Mouse (Mus musculus) kidney, adult 10 weeks (tissue): ENCODE data around the gene Rdh8. TPM values are rescaled to one million over a fixed set of nuclear protein-coding genes. Genes with fewer than 3 reads are reported as not detected.

Experiments
- polyA plus RNA-seq: library from polyadenylated mRNA; stranded (reverse); fragments of 350-450 nt; fragmentation: Illumina TruSeq; extraction: RNeasy Lipid Tissue Mini Kit (QIAGEN cat#74804); gene quantifications from one replicate; pipeline ENCODE4 v1.2.3, GENCODE M21; 2014; ENCODE audit warnings: low read depth, low replicate concordance

Rdh8 gene
- polyA plus RNA-seq, result not detected

GRCm38 (mm10) chr9:20818236-20818635, at the start of gene Rdh8:
TSS of gene Rdh8 (plus strand) at chr9:20818503.

GRCm38 (mm10) chr9:20814521-20815272, 3.6 kb upstream of the Rdh8 start, which contains the start of gene Col5a3:
TSS of gene Col5a3 (minus strand) at chr9:20815067.

DNA sequence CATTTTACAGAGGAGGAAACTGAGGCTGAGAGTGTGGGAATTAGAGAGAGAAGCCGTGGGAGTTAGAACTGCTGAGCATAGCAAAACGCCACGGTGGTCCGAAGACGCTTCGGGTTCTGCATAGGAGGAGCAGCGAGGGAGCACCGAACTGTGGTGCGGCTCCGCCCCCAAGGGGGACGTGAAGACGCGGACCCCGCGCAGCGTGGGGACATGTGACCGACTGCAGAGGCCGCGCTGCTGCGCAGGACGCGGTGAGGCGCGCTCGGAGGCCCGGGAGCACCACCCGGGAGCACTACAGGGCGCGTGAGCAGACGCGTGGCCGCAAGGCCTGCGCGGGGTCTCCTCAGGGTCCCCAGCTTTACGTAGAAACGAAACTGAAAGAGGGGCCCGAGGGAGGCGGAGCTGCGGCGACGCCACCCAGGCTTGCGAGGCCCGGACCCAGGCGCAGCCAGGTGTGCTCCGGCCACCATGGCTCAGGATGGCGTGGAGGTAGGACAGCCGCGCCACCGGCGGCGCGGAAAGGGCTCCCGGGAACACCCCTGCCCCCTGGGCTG, 50.2 kb downstream of the Rdh8 start, which contains the start of gene A230050P20Rik:
Gene A230050P20Rik, plus strand, starts transcription at position 195 of the 554 bp plus-strand sequence.

Other genes starting within 250 kb of the Rdh8 start
- gene Zfp846, start 237.2 kb upstream of the Rdh8 start, polyA plus RNA-seq, result 17.3 TPM
- 75.9 TPM for gene Ubl5, start 175.6 kb upstream of the Rdh8 start, polyA plus RNA-seq
- 2.5 TPM for gene Fbxl12, start 173.7 kb upstream of the Rdh8 start, polyA plus RNA-seq
- 0.85 TPM for gene Pin1, start 166.4 kb upstream of the Rdh8 start, polyA plus RNA-seq
- 0.40 TPM for gene Olfm2, start 72.2 kb upstream of the Rdh8 start, polyA plus RNA-seq
- gene Col5a3, start 3.4 kb upstream of the Rdh8 start, polyA plus RNA-seq, result not detected
- gene A230050P20Rik, start 50.1 kb downstream of the Rdh8 start, polyA plus RNA-seq, result 2.0 TPM
- gene Angptl6, start 61.2 kb downstream of the Rdh8 start, polyA plus RNA-seq, result not detected
- not detected for gene Ppan, start 69.7 kb downstream of the Rdh8 start, polyA plus RNA-seq
- gene Eif3g, start 80.1 kb downstream of the Rdh8 start, polyA plus RNA-seq, result 22.3 TPM
- 2.7 TPM for gene Dnmt1, start 141.4 kb downstream of the Rdh8 start, polyA plus RNA-seq
- gene S1pr2, start 158.3 kb downstream of the Rdh8 start, polyA plus RNA-seq, result 0.24 TPM
- 0.40 TPM for gene Mrpl4, start 184.2 kb downstream of the Rdh8 start, polyA plus RNA-seq
- 5.3 TPM for gene Icam1, start 197.5 kb downstream of the Rdh8 start, polyA plus RNA-seq
- not detected for gene Icam4, start 210.9 kb downstream of the Rdh8 start, polyA plus RNA-seq
- not detected for gene Icam5, start 213.6 kb downstream of the Rdh8 start, polyA plus RNA-seq
- not detected for gene Zglp1, start 248.6 kb downstream of the Rdh8 start, polyA plus RNA-seq